In genomic region chr11:117952174-117952933, GRCm38 (mm10) we compare ENCODE assay signal across 12 mouse cellular contexts. TPM values are rescaled to one million over a fixed set of nuclear protein-coding genes. Genes with fewer than 3 reads are reported as not detected.
DNase-seq lines count a peak whose midpoint lies in the region; ATAC-seq lines count a peak whose summit lies in the region.
"Had no signal": no experiment of that assay in that cellular context is flagged by ENCODE, and none has a peak within 500 bp of the region (broad histone marks: within the 10 kb centered on the region; RNA-seq: fewer than 3 reads in every experiment).

No protein-coding gene starts in this region.

- 66% methylated on average over 9 of the region's 9 CpGs for WGBS in forebrain, embryonic 12.5 days

- no peak overlapping the region for H3K27ac ChIP-seq in forebrain, embryonic 12.5 days
- H3K27ac ChIP-seq: heart, embryonic 13.5 days; hindbrain, postnatal 0 days; neural tube, embryonic 12.5 days had no signal

- no peak overlapping the region for H3K4me3 ChIP-seq in forebrain, embryonic 12.5 days (replicated peaks)
- H3K4me3 ChIP-seq: heart, embryonic 13.5 days; neural tube, embryonic 12.5 days had no signal

- ATAC-seq in forebrain, embryonic 12.5 days (ENCODE audit: low FRiP score) = no peak
- ATAC-seq: hindbrain, postnatal 0 days; Patski had no signal

- H3K4me2 ChIP-seq in forebrain, embryonic 12.5 days = no peak overlapping the region
- H3K4me2 ChIP-seq: heart, embryonic 13.5 days; neural tube, embryonic 12.5 days had no signal

- no peaks in the 10 kb centered on the region for H3K9me3 ChIP-seq in forebrain, embryonic 12.5 days
- H3K9me3 ChIP-seq: heart, embryonic 13.5 days; neural tube, embryonic 12.5 days had no signal

- H3K9ac ChIP-seq in forebrain, embryonic 12.5 days = no peak overlapping the region
- H3K9ac ChIP-seq: neural tube, embryonic 12.5 days had no signal

- no peaks in the 10 kb centered on the region for H3K36me3 ChIP-seq in forebrain, embryonic 12.5 days (replicated peaks)
- H3K36me3 ChIP-seq: heart, embryonic 13.5 days; neural tube, embryonic 12.5 days had no signal

- H3K27me3 ChIP-seq in forebrain, embryonic 12.5 days = peaks cover 31% of the 10 kb centered on the region
- H3K27me3 ChIP-seq: Patski had no signal

- peak; percentile 4 to 47 for DNase-seq in adrenal gland, adult (ENCODE audit: inconsistent age in 2 of 2, low spot score in 1 of 2)
- no peak for DNase-seq in adrenal gland, adult 8-10 months
- DNase-seq in A20 (ENCODE audit: low read depth, low spot score) = peak; percentile 76
- DNase-seq in lung, postnatal 25 days (ENCODE audit: low spot score) = peak; percentile 72
- DNase-seq in spleen, postnatal 36 days (ENCODE audit: low spot score in 2 of 2) = peak; percentile 90 to 91
- no peak for DNase-seq in layer of hippocampus, postnatal 36 days
- DNase-seq in embryo, embryonic 11 days = no peak

- peaks cover 17% of the 10 kb centered on the region for H3K4me1 ChIP-seq in forebrain, embryonic 12.5 days

RNA-seq across cellular contexts. Expression of gene Socs3, which starts 17.5 kb away (rescaled TPM):
- total RNA-seq in adrenal gland, adult 8-10 months (2022) = 10 to 100 TPM in 1 of 4 experiments, 1 to 10 TPM in 3; 4.4 to 14.6 (median 5.4) TPM
- 1 to 10 TPM; 1.3 to 1.4 TPM for total RNA-seq in layer of hippocampus, postnatal 36 days (2021)
- polyA plus RNA-seq in forebrain, embryonic 12.5 days (2016; fragmentation: Nextera tagmentation; extraction: Ambion mirVana) = 13.5 and 14.7 TPM in 2 replicates

RNA-seq across cellular contexts. Expression of gene Pgs1, which starts 33.7 kb away (rescaled TPM):
- 10 to 100 TPM; 52.7 to 76.9 (median 68.2) TPM for total RNA-seq in adrenal gland, adult 8-10 months (2022)
- total RNA-seq in layer of hippocampus, postnatal 36 days (2021) = 10 to 100 TPM; 75.1 to 79.4 TPM
- polyA plus RNA-seq in forebrain, embryonic 12.5 days (2016; fragmentation: Nextera tagmentation; extraction: Ambion mirVana) = 45.3 and 45.9 TPM in 2 replicates

Comparison
In these comparisons a context has a peak if more than half of its experiments do, and no peak if none do; other contexts are left out.
1. DNase-seq: peak in adrenal gland, adult (2 of 2), A20 (single experiment), lung, postnatal 25 days (single experiment) and spleen, postnatal 36 days (2 of 2); none in adrenal gland, adult 8-10 months (single experiment), layer of hippocampus, postnatal 36 days (0 of 2) and embryo, embryonic 11 days (single experiment).